In genomic region chr1:75457710-75458024, GRCm38 (mm10) we compare ENCODE assay signal across 9 mouse cellular contexts. TPM values are rescaled to one million over a fixed set of nuclear protein-coding genes. Genes with fewer than 3 reads are reported as not detected.
DNase-seq lines count a peak whose midpoint lies in the region; ATAC-seq and TF ChIP-seq lines count a peak whose summit lies in the region.
"Had no signal": no experiment of that assay in that cellular context is flagged by ENCODE, and none has a peak within 500 bp of the region (broad histone marks: within the 10 kb centered on the region; RNA-seq: fewer than 3 reads in every experiment).

No protein-coding gene starts in this region.

- H3K27ac ChIP-seq in heart, embryonic 10.5 days = peak overlapping the region; percentile 86; the same call in 1 of the 2 replicates
- peak overlapping the region; percentile 75 for H3K27ac ChIP-seq in neural tube, embryonic 11.5 days (ENCODE audit: low read depth, low read length)
- H3K27ac ChIP-seq in liver, postnatal 0 days (ENCODE audit: low read depth) = no peak overlapping the region

- TF ChIP-seq EP300 in liver, postnatal 0 days (IDR thresholded peaks at IDR 0.05; ENCODE audit: low read depth) = no peak

- peak overlapping the region; percentile 39; the same call in 1 of the 2 replicates for H3K4me2 ChIP-seq in neural tube, embryonic 11.5 days (ENCODE audit: low read depth)
- H3K4me2 ChIP-seq in liver, postnatal 0 days (ENCODE audit: low read depth, low read length) = 0 out of 2 replicates have a peak overlapping the region, but pooled peaks have one; percentile 59

- ATAC-seq in neural tube, embryonic 11.5 days (ENCODE audit: insufficient read depth, low FRiP score, low TSS enrichment) = peak; percentile 42
- ATAC-seq in liver, postnatal 0 days = no peak

- H3K4me1 ChIP-seq in heart, embryonic 10.5 days = peaks cover 61% of the 10 kb centered on the region
- peaks cover 45% of the 10 kb centered on the region for H3K4me1 ChIP-seq in neural tube, embryonic 11.5 days (ENCODE audit: control insufficient read depth, insufficient read depth, low read length)
- H3K4me1 ChIP-seq in liver, postnatal 0 days (ENCODE audit: insufficient read depth) = peaks cover 8% of the 10 kb centered on the region

- H3K4me3 ChIP-seq in heart, embryonic 10.5 days = peak overlapping the region; percentile 58
- no peak overlapping the region for H3K4me3 ChIP-seq in neural tube, embryonic 11.5 days (ENCODE audit: low read depth, low read length)
- no peak overlapping the region for H3K4me3 ChIP-seq in liver, postnatal 0 days (ENCODE audit: low read depth, low read length)

- no peak for TF ChIP-seq CTCF in liver, postnatal 0 days (IDR thresholded peaks at IDR 0.05; ENCODE audit: low read depth)

- no peaks in the 10 kb centered on the region for H3K36me3 ChIP-seq in heart, embryonic 10.5 days
- H3K36me3 ChIP-seq in neural tube, embryonic 11.5 days (ENCODE audit: control insufficient read depth, insufficient read depth, low read length) = no peaks in the 10 kb centered on the region
- H3K36me3 ChIP-seq in liver, postnatal 0 days (replicated peaks; ENCODE audit: insufficient read depth, low read length) = no peaks in the 10 kb centered on the region

- 2% methylated on average over 8 of the region's 10 CpGs for WGBS in heart, embryonic 10.5 days
- 3% methylated on average over 6 of the region's 10 CpGs for WGBS in neural tube, embryonic 11.5 days
- WGBS in liver, postnatal 0 days (ENCODE audit: insufficient replicate concordance) = 6% methylated on average over 7 of the region's 10 CpGs

- H3K9ac ChIP-seq in neural tube, embryonic 11.5 days (ENCODE audit: low read length) = peak overlapping the region; percentile 26; the same call in 1 of the 2 replicates
- H3K9ac ChIP-seq in liver, postnatal 0 days (replicated peaks) = no peak overlapping the region

- H3K27me3 ChIP-seq in heart, embryonic 10.5 days (ENCODE audit: insufficient read depth, poor library complexity, severe bottlenecking) = peaks cover 73% of the 10 kb centered on the region
- 0 out of 2 replicates have a peak, but pooled peaks cover 2% of the 10 kb centered on the region for H3K27me3 ChIP-seq in neural tube, embryonic 11.5 days (ENCODE audit: control insufficient read depth, insufficient read depth, low read length)
- peaks cover 63% of the 10 kb centered on the region for H3K27me3 ChIP-seq in liver, postnatal 0 days (ENCODE audit: insufficient read depth, low read length)

- intact Hi-C loops in heart, postnatal 14 days (cut with DNase I) = no loop called here

- no peak for DNase-seq in heart, embryonic 10.5 days (ENCODE audit: low spot score)
- DNase-seq in heart, postnatal 14 days = no peak
- DNase-seq in neural tube, embryonic 11.5 days (ENCODE audit: low spot score) = peak; percentile 58
- no peak for DNase-seq in neural tube, embryonic 10.5 days (ENCODE audit: extremely low spot score, low spot score)
- no peak for DNase-seq in liver, postnatal 0 days
- no peak for DNase-seq in c-Kit-positive CD71-positive TER-119-positive erythroid progenitor cells, embryonic 14.5 days (ENCODE audit: low spot score)
- DNase-seq in urinary bladder, postnatal 4 days (ENCODE audit: low spot score in 2 of 2) = no peak
- no peak for DNase-seq in thymus, postnatal 14 days
- DNase-seq: thymus, postnatal 25 days had no signal

- no peaks in the 10 kb centered on the region for H3K9me3 ChIP-seq in heart, embryonic 10.5 days
- no peaks in the 10 kb centered on the region for H3K9me3 ChIP-seq in neural tube, embryonic 11.5 days (ENCODE audit: control insufficient read depth, low read length)
- H3K9me3 ChIP-seq in liver, postnatal 0 days (ENCODE audit: low read length) = no peaks in the 10 kb centered on the region

RNA-seq across cellular contexts. Expression of gene Asic4, which starts 7.4 kb away (rescaled TPM):
- 0.79 and 2.3 TPM in 2 replicates for polyA plus RNA-seq in heart, embryonic 10.5 days (2016; fragmentation: Nextera tagmentation; extraction: Ambion mirVana)
- not detected for total RNA-seq in heart, postnatal 14 days (2021)
- polyA plus RNA-seq in neural tube, embryonic 11.5 days (2014; fragmentation: Nextera tagmentation; extraction: Ambion mirVana) = 2.3 and 2.9 TPM in 2 replicates
- polyA plus RNA-seq in liver, postnatal 0 days (2015; fragmentation: Nextera tagmentation; extraction: Ambion mirVana) = not detected in 2 replicates

RNA-seq across cellular contexts. Expression of gene Chpf, which starts 21.4 kb away (rescaled TPM):
- 30.8 and 30.9 TPM in 2 replicates for polyA plus RNA-seq in heart, embryonic 10.5 days (2016; fragmentation: Nextera tagmentation; extraction: Ambion mirVana)
- total RNA-seq in heart, postnatal 14 days (2021) = 10 to 100 TPM; 29.5 to 30.1 TPM
- polyA plus RNA-seq in neural tube, embryonic 11.5 days (2014; fragmentation: Nextera tagmentation; extraction: Ambion mirVana) = 27.1 and 27.2 TPM in 2 replicates
- 3.1 and 3.3 TPM in 2 replicates for polyA plus RNA-seq in liver, postnatal 0 days (2015; fragmentation: Nextera tagmentation; extraction: Ambion mirVana)

RNA-seq across cellular contexts. Expression of gene Tmem198, which starts 21.7 kb away (rescaled TPM):
- 0.36 and 0.39 TPM in 2 replicates for polyA plus RNA-seq in heart, embryonic 10.5 days (2016; fragmentation: Nextera tagmentation; extraction: Ambion mirVana)
- total RNA-seq in heart, postnatal 14 days (2021) = under 1 TPM; 0.26 to 0.88 TPM
- polyA plus RNA-seq in neural tube, embryonic 11.5 days (2014; fragmentation: Nextera tagmentation; extraction: Ambion mirVana) = 12.3 and 13.7 TPM in 2 replicates
- 0.08 TPM in 1 of 2 replicates, not detected in the other for polyA plus RNA-seq in liver, postnatal 0 days (2015; fragmentation: Nextera tagmentation; extraction: Ambion mirVana)

RNA-seq across cellular contexts. Expression of gene Gmppa, which starts 21.9 kb away (rescaled TPM):
- polyA plus RNA-seq in heart, embryonic 10.5 days (2016; fragmentation: Nextera tagmentation; extraction: Ambion mirVana) = 73.4 and 75.4 TPM in 2 replicates
- total RNA-seq in heart, postnatal 14 days (2021) = 10 to 100 TPM; 32.3 to 32.5 TPM
- 62.5 and 64.2 TPM in 2 replicates for polyA plus RNA-seq in neural tube, embryonic 11.5 days (2014; fragmentation: Nextera tagmentation; extraction: Ambion mirVana)
- 21.0 and 22.0 TPM in 2 replicates for polyA plus RNA-seq in liver, postnatal 0 days (2015; fragmentation: Nextera tagmentation; extraction: Ambion mirVana)

RNA-seq across cellular contexts. Expression of gene Obsl1, which starts 48.6 kb away (rescaled TPM):
- 103 and 107 TPM in 2 replicates for polyA plus RNA-seq in heart, embryonic 10.5 days (2016; fragmentation: Nextera tagmentation; extraction: Ambion mirVana)
- 100 to 1,000 TPM; 166 to 172 TPM for total RNA-seq in heart, postnatal 14 days (2021)
- polyA plus RNA-seq in neural tube, embryonic 11.5 days (2014; fragmentation: Nextera tagmentation; extraction: Ambion mirVana) = 44.8 and 48.3 TPM in 2 replicates
- polyA plus RNA-seq in liver, postnatal 0 days (2015; fragmentation: Nextera tagmentation; extraction: Ambion mirVana) = 3.4 and 4.5 TPM in 2 replicates
